Mouse (Mus musculus) olfactory bulb, adult 2 months (tissue): ENCODE measurements at regions not wholly inside any gene's neighbourhood (a gene's known extent, or its start where the extent isn't known, plus 50 kb on each side); places are given as distances from the start of the nearest gene placed in this dataset.

Experiments used
- H3K27ac ChIP-seq: fragments of 200-500 bp; 2 replicates; pipeline ENCODE4 v1.5.1; 2012; ENCODE audit warnings: low read depth, low read length; ENCODE audit not compliant: insufficient read depth
- H3K4me1 ChIP-seq: fragments of 200-500 bp; 2 replicates; pipeline ENCODE4 v1.6.1; 2012; ENCODE audit warnings: low read length; ENCODE audit not compliant: control insufficient read depth, insufficient read depth
- H3K4me3 ChIP-seq: fragments of 200-500 bp; 2 replicates; pipeline ENCODE4 v1.5.1; 2012; ENCODE audit warnings: mild to moderate bottlenecking, low read depth, low read length, moderate library complexity; ENCODE audit not compliant: insufficient read depth
- CTCF ChIP-seq: fragments of 200-500 bp; IDR thresholded peaks from 2 replicates; pipeline ENCODE4 v1.5.1; 2012; ENCODE audit warnings: low read depth, mild to moderate bottlenecking, low read length, moderate library complexity; ENCODE audit not compliant: insufficient read depth
- POLR2A ChIP-seq: fragments of 200-500 bp; IDR thresholded peaks from 2 replicates; pipeline ENCODE4 v1.6.1; 2012; ENCODE audit warnings: mild to moderate bottlenecking, low read depth, low read length, moderate library complexity; ENCODE audit not compliant: insufficient read depth
- WGBS: fragments of 180-500 bp; shearing (Covaris S2); methylation state at CpG from one replicate; pipeline ENCODE4 v1.1.7; 2018; 5-methylcytosine and 5-hydroxymethylcytosine counted together

- TF ChIP-seq CTCF (no peak), POLR2A (no peak)
- 84% methylated on average over 10 of the region's 10 CpGs for WGBS
- Histone ChIP-seq H3K27ac (no peak overlapping the region), H3K4me3 (no peak overlapping the region), H3K4me1 (peaks cover 21% of the 10 kb centered on the region)
Measured at GRCm38 (mm10) chr2:92525062-92525623, 64.8 kb upstream of the Slc35c1 start.

- no peak overlapping the region for H3K27ac ChIP-seq
- no peak overlapping the region for H3K4me3 ChIP-seq
- 87% methylated on average over 9 of the region's 9 CpGs for WGBS
- no peak for TF ChIP-seq POLR2A
- no peak for TF ChIP-seq CTCF
- peaks cover 18% of the 10 kb centered on the region for H3K4me1 ChIP-seq
Measured at GRCm38 (mm10) chr2:92524346-92524905, 64.1 kb upstream of the Slc35c1 start.

GRCm38 (mm10) chr2:92523321-92523895 lies 63.1 kb upstream of the Slc35c1 start:
- TF ChIP-seq CTCF (no peak), POLR2A (no peak)
- Histone ChIP-seq H3K4me1 (peaks cover 15% of the 10 kb centered on the region), H3K27ac (peak overlapping the region; percentile 69), H3K4me3 (no peak overlapping the region)
- WGBS, result 46% methylated on average over 13 of the region's 13 CpGs

GRCm38 (mm10) chr2:92521527-92521926 lies 61.2 kb upstream of the Slc35c1 start:
- 89% methylated on average over 8 of the region's 8 CpGs for WGBS
- Histone ChIP-seq H3K4me3 (no peak overlapping the region), H3K4me1 (peaks cover 15% of the 10 kb centered on the region), H3K27ac (no peak overlapping the region)
- TF ChIP-seq CTCF, result no peak
- TF ChIP-seq POLR2A, result no peak

DNA sequence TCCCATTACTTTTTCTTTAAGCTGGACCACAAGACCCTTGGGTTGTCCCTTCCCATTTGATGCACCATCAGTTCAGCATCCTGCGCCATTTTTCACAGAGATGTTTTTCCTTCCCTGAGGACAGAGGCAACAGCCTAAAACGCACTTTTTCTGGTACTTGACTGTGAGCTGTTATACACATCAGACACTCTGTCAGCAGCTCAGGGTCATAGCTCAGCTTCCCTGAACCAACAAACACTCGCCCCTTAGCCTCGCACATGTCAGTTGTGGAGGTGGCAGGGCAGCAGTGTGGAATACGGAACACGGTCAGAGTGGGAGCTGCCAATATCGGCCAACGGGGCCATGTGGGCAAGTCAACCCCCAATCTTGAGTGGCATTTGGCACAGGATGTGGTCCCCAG lies 59.1 kb upstream of the Slc35c1 start:
- WGBS, result 89% methylated on average over 8 of the region's 8 CpGs
- Histone ChIP-seq H3K27ac (no peak overlapping the region), H3K4me1 (peaks cover 9% of the 10 kb centered on the region), H3K4me3 (no peak overlapping the region)
- TF ChIP-seq CTCF, result no peak
- no peak for TF ChIP-seq POLR2A

GRCm38 (mm10) chr2:92518891-92519290 lies 58.6 kb upstream of the Slc35c1 start:
- Histone ChIP-seq H3K4me1 (peaks cover 8% of the 10 kb centered on the region), H3K27ac (no peak overlapping the region), H3K4me3 (no peak overlapping the region)
- TF ChIP-seq CTCF (no peak), POLR2A (no peak)
- WGBS, result 92% methylated on average over 8 of the region's 8 CpGs

GRCm38 (mm10) chr2:92514961-92515360 lies 54.6 kb upstream of the Slc35c1 start:
- H3K27ac ChIP-seq, result no peak overlapping the region
- no peak overlapping the region for H3K4me3 ChIP-seq
- TF ChIP-seq POLR2A (no peak), CTCF (no peak)
- WGBS, result 77% methylated on average over 6 of the region's 6 CpGs
- peaks cover 12% of the 10 kb centered on the region for H3K4me1 ChIP-seq

DNA sequence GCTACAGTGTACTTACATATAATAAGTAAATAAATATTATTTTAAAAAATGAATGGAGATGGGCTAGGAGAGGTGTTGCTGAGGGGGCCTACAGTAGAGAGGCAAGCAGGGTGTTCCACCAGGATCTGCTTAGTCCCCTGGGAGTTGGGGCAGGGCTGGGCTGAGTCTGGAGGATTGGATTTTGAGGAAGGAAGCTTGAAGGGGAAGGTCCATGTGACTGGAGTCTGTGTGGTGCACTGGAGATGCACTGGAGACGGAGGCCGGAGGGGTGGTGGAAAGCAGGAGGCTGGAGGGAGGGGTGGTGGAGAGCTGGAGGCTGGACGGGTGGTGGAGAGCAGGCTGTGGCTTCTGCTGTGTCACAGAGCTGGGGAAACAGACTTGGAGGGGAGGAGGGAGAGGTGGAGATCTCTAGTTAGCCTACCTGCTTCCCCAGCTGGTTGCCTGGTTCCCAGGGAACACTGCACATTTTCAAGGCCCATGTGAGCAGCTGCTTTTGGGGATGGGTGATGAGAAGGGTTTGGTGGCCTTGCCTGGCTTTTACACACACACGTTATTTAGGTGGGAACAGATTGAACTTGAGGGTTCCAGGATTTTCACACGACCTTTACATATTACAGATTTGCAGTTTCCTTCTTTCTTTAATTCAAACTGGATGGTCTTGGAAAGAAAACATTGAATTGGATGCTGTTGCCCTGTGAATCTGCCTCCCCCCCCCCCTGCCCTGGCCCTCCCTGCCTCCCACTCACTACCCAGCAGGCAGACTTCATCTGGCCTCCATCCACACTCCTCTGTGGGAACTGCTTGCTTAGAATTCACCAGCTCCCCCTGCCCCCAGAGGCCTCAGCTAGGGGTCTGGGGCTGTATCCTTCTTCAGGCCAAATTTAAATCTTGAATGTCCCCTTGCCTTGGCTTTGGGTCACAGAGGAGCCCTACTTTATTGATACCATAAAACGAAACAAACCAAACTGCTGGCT lies 51.7 kb upstream of the Slc35c1 start:
- Histone ChIP-seq H3K27ac (peak overlapping the region; percentile 71), H3K4me3 (no peak overlapping the region), H3K4me1 (peaks cover 12% of the 10 kb centered on the region)
- TF ChIP-seq CTCF (no peak), POLR2A (no peak)
- WGBS, result 38% methylated on average over 6 of the region's 6 CpGs
